Comparison of ENCODE assay signal across 27 mouse cellular contexts in genomic region chr17:32160882-32161281, GRCm38 (mm10). TPM values are rescaled to one million over a fixed set of nuclear protein-coding genes. Genes with fewer than 3 reads are reported as not detected.
DNase-seq lines count a peak whose midpoint lies in the region; ATAC-seq and TF ChIP-seq lines count a peak whose summit lies in the region.
"Had no signal": no experiment of that assay in that cellular context is flagged by ENCODE, and none has a peak within 500 bp of the region (broad histone marks: within the 10 kb centered on the region; RNA-seq: fewer than 3 reads in every experiment).

No protein-coding gene starts in this region.

- no peaks in the 10 kb centered on the region for H3K79me3 ChIP-seq in C2C12 (ENCODE audit: low read depth)

- intact Hi-C loops in heart, postnatal 10 days (cut with DNase I), result no loop called here

- H3K4me1 ChIP-seq in heart, embryonic 12.5 days (replicated peaks), result peaks cover 33% of the 10 kb centered on the region
- H3K4me1 ChIP-seq in brown adipose tissue, adult 24 weeks (ENCODE audit: control insufficient read depth, insufficient read depth, insufficient read length, low read length), result no peaks in the 10 kb centered on the region
- H3K4me1 ChIP-seq in hindbrain, embryonic 11.5 days (replicated peaks; ENCODE audit: control insufficient read depth, insufficient read depth, low read length), result peaks cover 14% of the 10 kb centered on the region

- no peaks in the 10 kb centered on the region for H3K79me2 ChIP-seq in C2C12 (ENCODE audit: control insufficient read depth, insufficient read depth)

- DNase-seq in heart, postnatal 10 days, result peak; percentile 17 to 32
- DNase-seq in hindbrain, embryonic 11.5 days (ENCODE audit: low spot score), result no peak
- DNase-seq: adrenal gland, adult 2 months; adrenal gland, postnatal 36 days; cerebellum, adult 2 months; cerebellum, postnatal 14 days; gastrocnemius, postnatal 36 days; kidney, adult 8-10 months; kidney, postnatal 4 days; lung, embryonic 14.5 days; right cerebral cortex, postnatal 4 days had no signal

- peaks cover 17% of the 10 kb centered on the region; the same call in 1 of the 2 replicates for H3K36me3 ChIP-seq in heart, embryonic 12.5 days
- H3K36me3 ChIP-seq in C2C12 (ENCODE audit: control insufficient read depth, insufficient read depth), result no peaks in the 10 kb centered on the region
- peaks cover 4% of the 10 kb centered on the region; the same call in 1 of the 2 replicates for H3K36me3 ChIP-seq in hindbrain, embryonic 11.5 days (ENCODE audit: control insufficient read depth, insufficient read depth, low read length)
- H3K36me3 ChIP-seq: heart, embryonic 15.5 days; liver, embryonic 15.5 days; neural tube, embryonic 13.5 days had no signal

- no peak overlapping the region for H3K4me2 ChIP-seq in heart, embryonic 12.5 days
- no peak overlapping the region for H3K4me2 ChIP-seq in hindbrain, embryonic 11.5 days (replicated peaks; ENCODE audit: low read depth, low read length)
- H3K4me2 ChIP-seq: heart, embryonic 15.5 days; limb, embryonic 12.5 days; liver, embryonic 15.5 days; midbrain, embryonic 11.5 days had no signal

- peaks cover 10% of the 10 kb centered on the region for H3K27me3 ChIP-seq in heart, embryonic 12.5 days (replicated peaks)
- no peaks in the 10 kb centered on the region for H3K27me3 ChIP-seq in C2C12 (ENCODE audit: control insufficient read depth, insufficient read depth, insufficient read length)
- H3K27me3 ChIP-seq in hindbrain, embryonic 11.5 days (ENCODE audit: control insufficient read depth, insufficient read depth, low read length), result no peaks in the 10 kb centered on the region; the same call in 1 of the 2 replicates
- H3K27me3 ChIP-seq: neural tube, embryonic 13.5 days had no signal

- H3K27ac ChIP-seq in heart, embryonic 12.5 days (ENCODE audit: poor library complexity, severe bottlenecking), result no peak overlapping the region
- H3K27ac ChIP-seq in brown adipose tissue, adult 24 weeks (replicated peaks; ENCODE audit: low read depth, low read length), result peak overlapping the region; percentile 46
- H3K27ac ChIP-seq in hindbrain, embryonic 11.5 days (ENCODE audit: low read depth, low read length), result no peak overlapping the region
- H3K27ac ChIP-seq: heart, embryonic 15.5 days; hindbrain, embryonic 10.5 days; kidney, postnatal 0 days; limb, embryonic 12.5 days; liver, embryonic 15.5 days; neural tube, embryonic 13.5 days had no signal

- no peak overlapping the region for H3K4me3 ChIP-seq in heart, embryonic 12.5 days
- H3K4me3 ChIP-seq in C2C12 (ENCODE audit: insufficient read depth, poor library complexity, severe bottlenecking), result no peak overlapping the region
- H3K4me3 ChIP-seq in brown adipose tissue, adult 24 weeks (ENCODE audit: insufficient read depth, low read depth, low read length), result no peak overlapping the region
- no peak overlapping the region for H3K4me3 ChIP-seq in hindbrain, embryonic 11.5 days (ENCODE audit: low read depth, low read length)
- H3K4me3 ChIP-seq: heart, embryonic 15.5 days; hindbrain, embryonic 10.5 days; limb, embryonic 12.5 days; liver, embryonic 15.5 days; neural tube, embryonic 13.5 days had no signal

- H3ac ChIP-seq in C2C12 (ENCODE audit: control insufficient read depth, insufficient read length, low read depth), result no peak overlapping the region

- WGBS in heart, embryonic 12.5 days, result 69% methylated on average over 4 of the region's 4 CpGs
- 80% methylated on average over 4 of the region's 4 CpGs for WGBS in hindbrain, embryonic 11.5 days

- H3K9ac ChIP-seq in heart, embryonic 12.5 days, result no peak overlapping the region
- no peak overlapping the region for H3K9ac ChIP-seq in hindbrain, embryonic 11.5 days (ENCODE audit: low read depth, low read length)
- H3K9ac ChIP-seq: heart, embryonic 15.5 days; limb, embryonic 12.5 days; liver, embryonic 15.5 days; lung, embryonic 14.5 days; neural tube, embryonic 13.5 days had no signal

- no peak for ATAC-seq in heart, embryonic 12.5 days (ENCODE audit: insufficient number of reproducible peaks, low FRiP score)
- ATAC-seq in hindbrain, embryonic 11.5 days (ENCODE audit: low FRiP score), result no peak
- ATAC-seq in CD4-positive, CD25-positive, alpha-beta regulatory T cell, adult 4 months, result no peak
- ATAC-seq: activated CD4-positive, CD25-positive, alpha-beta regulatory T cell, adult 4 months; forebrain, embryonic 14.5 days; hindbrain, embryonic 16.5 days; intestine, embryonic 16.5 days; midbrain, embryonic 16.5 days had no signal

- TF ChIP-seq CTCF in C2C12 (IDR thresholded peaks at IDR 0.05; ENCODE audit: control insufficient read depth, insufficient read depth, insufficient read length), result no peak

- H3K9me3 ChIP-seq in heart, embryonic 12.5 days (replicated peaks), result no peaks in the 10 kb centered on the region
- no peaks in the 10 kb centered on the region for H3K9me3 ChIP-seq in hindbrain, embryonic 11.5 days (ENCODE audit: control insufficient read depth, low read length)
- H3K9me3 ChIP-seq: heart, embryonic 15.5 days; hindbrain, embryonic 10.5 days; limb, embryonic 12.5 days; liver, embryonic 15.5 days; neural tube, embryonic 13.5 days had no signal

TF ChIP-seq in C2C12, 6 proteins besides CTCF, POLR2A, EP300 and RAD21:
- TF ChIP-seq FOSL1 (IDR thresholded peaks at IDR 0.05; ENCODE audit: insufficient read depth, low read length, poor library complexity, severe bottlenecking) (no peak), MAX (IDR thresholded peaks at IDR 0.05) (no peak), MYOG (IDR thresholded peaks at IDR 0.05; ENCODE audit: control insufficient read depth, extremely low read depth, insufficient read length) (no peak), USF1 (IDR thresholded peaks at IDR 0.05; ENCODE audit: low read depth) (peak; percentile 42)

RNA-seq across cellular contexts. Expression of gene Notch3, which starts 5.8 kb away (rescaled TPM):
- 10 to 100 TPM; 57.6 to 65.3 TPM for total RNA-seq in heart, postnatal 10 days (2021)
- 8.0 and 10.6 TPM in 2 replicates for polyA plus RNA-seq in heart, embryonic 12.5 days (2016; fragmentation: Nextera tagmentation; extraction: Ambion mirVana)
- 14.8 TPM for polyA plus RNA-seq in C2C12 (2012; fragmentation: generic; extraction: Trizol)
- polyA plus RNA-seq in brown adipose tissue, adult 24 weeks (2012; ENCODE audit: insufficient read depth, insufficient read length, missing spikeins), result 4.3 and 7.4 TPM in 2 replicates
- 20.3 and 24.7 TPM in 2 replicates for polyA plus RNA-seq in hindbrain, embryonic 11.5 days (2014; fragmentation: Nextera tagmentation; extraction: Ambion mirVana)
- under 1 TPM in 1 of 2 experiments, not detected in 1; 0.05 TPM for polyA plus RNA-seq in CD4-positive, CD25-positive, alpha-beta regulatory T cell, adult 4 months (2017; shearing (Covaris generic))
- polyA plus RNA-seq: activated CD4-positive, CD25-positive, alpha-beta regulatory T cell, adult 4 months had no signal

RNA-seq across cellular contexts. Expression of gene Ephx3, which starts 28.5 kb away (rescaled TPM):
- total RNA-seq in heart, postnatal 10 days (2021), result under 1 TPM; 0.53 to 0.77 TPM
- polyA plus RNA-seq in heart, embryonic 12.5 days (2016; fragmentation: Nextera tagmentation; extraction: Ambion mirVana), result 0.09 TPM in 1 of 2 replicates, not detected in the other
- polyA plus RNA-seq in C2C12 (2012; fragmentation: generic; extraction: Trizol), result 0.12 TPM
- polyA plus RNA-seq in brown adipose tissue, adult 24 weeks (2012; ENCODE audit: insufficient read depth, insufficient read length, missing spikeins), result not detected in 2 replicates
- 0.14 and 0.20 TPM in 2 replicates for polyA plus RNA-seq in hindbrain, embryonic 11.5 days (2014; fragmentation: Nextera tagmentation; extraction: Ambion mirVana)
- under 1 TPM in 1 of 2 experiments, not detected in 1; 0.22 TPM for polyA plus RNA-seq in CD4-positive, CD25-positive, alpha-beta regulatory T cell, adult 4 months (2017; shearing (Covaris generic))
- polyA plus RNA-seq: activated CD4-positive, CD25-positive, alpha-beta regulatory T cell, adult 4 months; forebrain, embryonic 14.5 days; limb, embryonic 12.5 days had no signal
